Mouse (Mus musculus) MEL (cell line): Measurements from ENCODE around the gene Trappc13. TPM values are rescaled to one million over a fixed set of nuclear protein-coding genes. Genes with fewer than 3 reads are reported as not detected.

Experiments
- DNase-seq: peaks from one replicate; pipeline ENCODE4 v3.0.0; 2011; ENCODE audit warnings: low read depth, low spot score
- H3K27ac ChIP-seq: 2 replicates; pipeline ENCODE4 v1.5.1; 2012; ENCODE audit warnings: low read depth, mild to moderate bottlenecking, control low read depth, low read length, moderate library complexity; ENCODE audit not compliant: control insufficient read depth
- H3K27me3 ChIP-seq, 2 experiments: fragments of 150-350 bp in 1 of 2; sonication (generic) in 1 of 2; 2 replicates each; pipeline ENCODE4 v1.6.1; 2012; ENCODE audit warnings: low read length in 2 of 2, mild to moderate bottlenecking in 2 of 2, improper control_type of control experiment in 1 of 2, moderate library complexity in 1 of 2; ENCODE audit not compliant: insufficient read depth in 2 of 2, control insufficient read depth in 1 of 2
- H3K36me3 ChIP-seq, 2 experiments: 2 replicates each; pipeline ENCODE4 v1.6.1; 2012 to 2014; ENCODE audit warnings: low read length in 2 of 2, improper control_type of control experiment in 1 of 2, inconsistent platforms in 1 of 2, mild to moderate bottlenecking in 1 of 2; ENCODE audit not compliant: insufficient read depth in 2 of 2, control insufficient read depth in 1 of 2
- H3K4me1 ChIP-seq, 2 experiments: fragments of 150-350 bp in 1 of 2; sonication (generic) in 1 of 2; 2 replicates each; pipeline ENCODE4 v1.6.1; 2012; ENCODE audit warnings: low read length in 2 of 2, improper control_type of control experiment in 1 of 2, mild to moderate bottlenecking in 1 of 2; ENCODE audit not compliant: insufficient read depth in 2 of 2, control insufficient read depth in 1 of 2
- H3K4me3 ChIP-seq, 2 experiments: fragments of 150-350 bp in 1 of 2; sonication (generic) in 1 of 2; 2 replicates each; pipeline ENCODE4 v1.5.1; 2012; ENCODE audit warnings: low read depth in 2 of 2, low read length in 2 of 2, mild to moderate bottlenecking in 2 of 2, moderate library complexity in 2 of 2, control low read depth in 1 of 2, improper control_type of control experiment in 1 of 2; ENCODE audit not compliant: control insufficient read depth in 1 of 2, insufficient read depth in 1 of 2
- H3K79me2 ChIP-seq: 2 replicates; pipeline ENCODE4 v1.6.1; 2012; ENCODE audit warnings: mild to moderate bottlenecking, low read length, moderate library complexity; ENCODE audit not compliant: control insufficient read depth, poor library complexity, insufficient read depth
- H3K9ac ChIP-seq: 2 replicates; pipeline ENCODE4 v1.6.1; 2012; ENCODE audit warnings: low read depth, mild to moderate bottlenecking, control low read depth, low read length, moderate library complexity; ENCODE audit not compliant: control insufficient read depth, poor library complexity, severe bottlenecking
- H3K9me3 ChIP-seq: fragments of 150-350 bp; sonication (generic); replicated peaks from 2 replicates; pipeline ENCODE4 v1.6.1; 2012; ENCODE audit warnings: mild to moderate bottlenecking, low read length, improper control_type of control experiment, moderate library complexity; ENCODE audit not compliant: insufficient read depth
- BHLHE40 ChIP-seq: IDR thresholded peaks from 2 replicates; pipeline ENCODE4 v1.6.1; 2012; ENCODE audit warnings: low read depth, mild to moderate bottlenecking, inconsistent platforms, low read length, improper control_type of control experiment, borderline replicate concordance
- CHD1 ChIP-seq: IDR thresholded peaks from 2 replicates; pipeline ENCODE4 v1.6.1; 2012; ENCODE audit warnings: low read depth, mild to moderate bottlenecking, inconsistent platforms, low read length, improper control_type of control experiment
- CHD2 ChIP-seq: IDR thresholded peaks from 2 replicates; pipeline ENCODE4 v1.6.1; 2011; ENCODE audit warnings: low read length, improper control_type of control experiment
- EP300 ChIP-seq, 2 experiments: IDR thresholded peaks; 2 replicates each; pipeline ENCODE4 v1.6.1; 2011; ENCODE audit warnings: improper control_type of control experiment in 2 of 2, low read length in 2 of 2, low read depth in 1 of 2, mild to moderate bottlenecking in 1 of 2
- ETS1 ChIP-seq: IDR thresholded peaks from 2 replicates; pipeline ENCODE4 v1.6.1; 2012; ENCODE audit warnings: low read depth, mild to moderate bottlenecking, inconsistent platforms, low read length, improper control_type of control experiment, moderate library complexity
- GATA1 ChIP-seq: IDR thresholded peaks from 2 replicates; pipeline ENCODE4 v1.6.1; 2011; ENCODE audit warnings: low read depth, low read length, improper control_type of control experiment
- HCFC1 ChIP-seq: IDR thresholded peaks from 2 replicates; pipeline ENCODE4 v1.6.1; 2012; ENCODE audit warnings: low read depth, mild to moderate bottlenecking, inconsistent platforms, low read length, improper control_type of control experiment, moderate library complexity
- MAFK ChIP-seq: IDR thresholded peaks from 2 replicates; pipeline ENCODE4 v1.6.1; 2011; ENCODE audit warnings: low read depth, mild to moderate bottlenecking, low read length, improper control_type of control experiment, borderline replicate concordance
- MAZ ChIP-seq: IDR thresholded peaks from 2 replicates; pipeline ENCODE4 v1.6.1; 2012; ENCODE audit warnings: low read depth, mild to moderate bottlenecking, inconsistent platforms, low read length, improper control_type of control experiment
- MEF2A ChIP-seq: IDR thresholded peaks from 2 replicates; pipeline ENCODE4 v1.6.1; 2014; ENCODE audit warnings: low read depth, mild to moderate bottlenecking, inconsistent platforms, low read length, improper control_type of control experiment; ENCODE audit not compliant: poor library complexity, insufficient replicate concordance, severe bottlenecking; ENCODE audit errors: extremely low read depth
- MYC ChIP-seq: IDR thresholded peaks from 2 replicates; pipeline ENCODE4 v1.6.1; 2011; ENCODE audit warnings: low read depth, mild to moderate bottlenecking, low read length, improper control_type of control experiment, moderate library complexity
- NELFE ChIP-seq: IDR thresholded peaks from 2 replicates; pipeline ENCODE4 v1.6.1; 2011; ENCODE audit warnings: low read depth, low read length, improper control_type of control experiment
- POLR2A ChIP-seq, 2 experiments: IDR thresholded peaks; 2 replicates each; pipeline ENCODE4 v1.6.1; 2011 to 2012; ENCODE audit warnings: low read length in 2 of 2, mild to moderate bottlenecking in 2 of 2, control low read depth in 1 of 2, improper control_type of control experiment in 1 of 2, low read depth in 1 of 2, moderate library complexity in 1 of 2; ENCODE audit not compliant: control insufficient read depth in 1 of 2, insufficient read depth in 1 of 2, poor library complexity in 1 of 2
- RCOR1 ChIP-seq: IDR thresholded peaks from 2 replicates; pipeline ENCODE4 v1.6.1; 2012; ENCODE audit warnings: low read depth, mild to moderate bottlenecking, inconsistent platforms, low read length, improper control_type of control experiment
- SIN3A ChIP-seq: IDR thresholded peaks from 2 replicates; pipeline ENCODE4 v1.6.1; 2012; ENCODE audit warnings: low read length, improper control_type of control experiment, inconsistent platforms
- SMC3 ChIP-seq: IDR thresholded peaks from 2 replicates; pipeline ENCODE4 v1.6.1; 2011; ENCODE audit warnings: low read depth, low read length, improper control_type of control experiment
- TAL1 ChIP-seq: IDR thresholded peaks from 2 replicates; pipeline ENCODE4 v1.6.1; 2012; ENCODE audit warnings: mild to moderate bottlenecking, inconsistent platforms, low read length, moderate library complexity, mixed read lengths
- TBP ChIP-seq: IDR thresholded peaks from 2 replicates; pipeline ENCODE4 v1.8.0; 2011; ENCODE audit warnings: low read depth, low read length, improper control_type of control experiment
- TCF12 ChIP-seq: IDR thresholded peaks from 2 replicates; pipeline ENCODE4 v1.6.1; 2014; ENCODE audit warnings: low read depth, mild to moderate bottlenecking, inconsistent platforms, low read length, improper control_type of control experiment, moderate library complexity
- USF2 ChIP-seq, 2 experiments: IDR thresholded peaks; 2 replicates each; pipeline ENCODE4 v1.6.1; 2011 to 2012; ENCODE audit warnings: improper control_type of control experiment in 2 of 2, low read length in 2 of 2, borderline replicate concordance in 1 of 2, inconsistent platforms in 1 of 2, low read depth in 1 of 2, mild to moderate bottlenecking in 1 of 2; ENCODE audit not compliant: insufficient read depth in 1 of 2
- ZKSCAN1 ChIP-seq: IDR thresholded peaks from 2 replicates; pipeline ENCODE4 v1.6.1; 2012; ENCODE audit warnings: low read depth, mild to moderate bottlenecking, inconsistent platforms, low read length, improper control_type of control experiment, moderate library complexity
- ZMIZ1 ChIP-seq: IDR thresholded peaks from 2 replicates; pipeline ENCODE4 v1.6.1; 2012; ENCODE audit warnings: low read depth, mild to moderate bottlenecking, inconsistent platforms, low read length, improper control_type of control experiment, moderate library complexity
- ZNF384 ChIP-seq: IDR thresholded peaks from 2 replicates; pipeline ENCODE4 v1.6.1; 2012; ENCODE audit warnings: low read depth, mild to moderate bottlenecking, inconsistent platforms, low read length, improper control_type of control experiment
- polyA plus RNA-seq, 2 experiments: library from polyadenylated mRNA; stranded (reverse) in 1 of 2; unstranded in 1 of 2; fragments of >175 nt in 1 of 2; fragments of >200 nt in 1 of 2; gene quantifications; 2 replicates each; pipeline versions ENCODE4 v1.2.1 to v1.2.4; 2012; ENCODE audit warnings: low replicate concordance in 2 of 2, low read depth in 1 of 2; ENCODE audit not compliant: insufficient read length in 2 of 2, insufficient read depth in 1 of 2, missing spikeins in 1 of 2
- total RNA-seq: library from RNA; depleted of rRNA; stranded (reverse); fragments of 300-350 nt; gene quantifications from 2 replicates; pipeline ENCODE4 v1.2.3, GENCODE M21; 2012

Gene Trappc13
- total and polyA plus RNA-seq, 3 experiments, result 28.3 to 33.5 TPM; not detected in 1

DNA sequence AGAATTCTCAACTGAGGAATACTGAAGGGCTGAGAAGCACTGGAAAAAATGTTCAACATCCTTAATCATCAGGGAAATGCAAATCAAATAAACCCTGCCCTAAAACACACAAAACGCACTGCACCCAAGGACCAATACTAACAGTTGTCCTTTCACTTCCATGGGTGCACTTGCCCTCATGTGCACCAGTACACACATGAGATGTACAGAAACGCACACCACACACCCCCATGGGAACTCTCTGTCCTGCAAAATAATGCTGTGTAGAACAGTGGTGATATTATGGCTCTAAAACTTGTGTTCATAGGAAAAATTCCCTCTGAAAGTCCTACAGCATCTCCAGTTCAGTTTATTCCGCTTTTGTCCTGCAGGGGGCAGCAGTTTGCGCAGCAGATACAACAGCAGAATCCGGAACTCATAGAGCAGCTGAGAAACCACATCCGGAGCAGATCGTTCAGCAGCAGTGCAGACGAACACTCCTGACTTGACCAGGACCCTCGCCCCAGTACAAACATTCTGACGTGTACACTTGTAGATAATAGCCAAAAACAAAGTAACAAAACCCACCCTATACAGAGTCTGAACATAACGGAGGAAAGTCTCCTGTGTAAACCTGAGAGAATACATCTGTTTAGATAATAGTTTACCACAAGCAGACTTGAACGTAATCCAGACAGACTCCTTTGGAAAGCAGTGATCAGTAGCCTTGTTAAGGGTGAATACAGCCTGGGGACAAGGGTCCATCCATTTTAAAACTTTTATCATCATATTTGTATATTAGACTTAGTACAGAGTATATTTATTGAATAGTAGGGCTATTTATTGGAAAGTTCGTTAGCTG is 38.7 kb downstream of the Trappc13 start (continued):
- peak in 1 of 2 experiments; percentile 51; a peak in 2 of 4 replicates for TF ChIP-seq POLR2A (IDR thresholded peaks at IDR 0.05; ENCODE audit: control insufficient read depth in 1 of 2, insufficient read depth in 1 of 2, low read depth in 1 of 2, low read length in 2 of 2, poor library complexity in 1 of 2)
- TF ChIP-seq ZNF384, result no peak
- TF ChIP-seq BHLHE40, result peak; percentile 36; the same call in 1 of the 2 replicates
- TF ChIP-seq SMC3, result peak; percentile 57

DNA sequence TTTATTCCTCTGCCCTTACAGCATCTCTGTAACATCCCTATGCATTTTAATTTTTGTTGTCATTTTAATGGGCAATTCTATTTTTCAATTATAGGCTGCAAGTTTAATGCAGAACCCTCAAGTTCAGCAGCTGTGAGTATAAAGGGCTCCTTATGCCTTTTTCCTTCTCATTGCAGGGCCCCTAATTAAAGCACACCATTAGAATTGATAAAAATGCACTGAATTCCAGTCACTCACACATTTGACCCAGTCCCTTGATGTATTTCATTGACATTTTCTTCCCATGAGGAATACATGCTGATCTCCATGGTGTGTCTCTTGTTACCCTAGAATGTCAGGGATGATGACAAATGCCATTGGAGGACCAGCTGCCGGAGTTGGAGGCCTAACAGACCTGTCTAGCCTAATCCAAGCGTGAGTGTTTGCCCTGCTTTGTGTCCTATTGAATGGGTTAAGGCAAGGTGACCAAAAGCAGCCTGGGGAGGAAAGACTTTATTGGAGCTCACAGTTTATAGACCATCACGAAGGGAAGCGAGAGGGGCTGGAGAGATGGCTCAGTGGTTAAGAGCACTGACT is 43.7 kb downstream of the Trappc13 start:
- H3K27ac ChIP-seq, result no peak overlapping the region
- TF ChIP-seq GATA1 (no peak), ZNF384 (no peak), TCF12 (no peak), ZMIZ1 (no peak), NELFE (no peak), USF2 (IDR thresholded peaks at IDR 0.05; ENCODE audit: borderline replicate concordance in 1 of 2, insufficient read depth in 1 of 2, low read depth in 1 of 2, low read length in 2 of 2) (no peak), TBP (no peak), MYC (no peak), ZKSCAN1 (no peak), MEF2A (no peak), RCOR1 (no peak), MAFK (no peak)
- TF ChIP-seq, all 39 proteins: peak for 0
- no peak overlapping the region for H3K4me3 ChIP-seq

DNA sequence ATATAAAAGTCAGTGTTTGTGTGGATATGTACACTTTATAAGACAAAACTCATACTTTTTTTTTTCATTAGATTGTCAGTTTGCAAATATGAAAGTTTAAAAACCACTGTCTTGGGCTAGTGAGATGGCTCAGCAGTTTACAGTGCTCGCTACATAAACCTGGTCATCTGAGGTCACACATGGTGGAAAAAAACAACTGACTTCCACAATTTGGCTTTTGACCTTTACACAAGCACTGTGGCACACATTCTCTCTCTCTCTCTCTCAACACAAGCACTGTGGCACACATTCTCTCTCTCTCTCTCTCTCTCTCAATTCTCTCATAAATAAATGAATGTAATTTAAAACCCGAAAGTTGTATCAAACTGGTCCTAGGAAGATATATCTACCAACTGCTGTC is 45.7 kb downstream of the Trappc13 start:
- H3K4me3 ChIP-seq, result no peak overlapping the region
- no peaks in the 10 kb centered on the region for H3K9me3 ChIP-seq
- no peaks in the 10 kb centered on the region for H3K79me2 ChIP-seq
- H3K27me3 ChIP-seq, result no peaks in the 10 kb centered on the region
- H3K4me1 ChIP-seq, result no peaks in the 10 kb centered on the region
- H3K27ac ChIP-seq, result no peak overlapping the region
- no peak overlapping the region for H3K9ac ChIP-seq
- no peaks in the 10 kb centered on the region for H3K36me3 ChIP-seq
- TF ChIP-seq SIN3A, result no peak
- TF ChIP-seq EP300 (IDR thresholded peaks at IDR 0.05; ENCODE audit: low read depth in 1 of 2, low read length in 2 of 2), result no peak
- TF ChIP-seq MAZ, result no peak
- TF ChIP-seq TAL1, result no peak
- TF ChIP-seq MEF2A, result no peak
- TF ChIP-seq CHD1, result no peak
- no peak for TF ChIP-seq MYC
- no peak for TF ChIP-seq CHD2
- TF ChIP-seq HCFC1, result no peak
- TF ChIP-seq BHLHE40, result no peak
- TF ChIP-seq POLR2A (IDR thresholded peaks at IDR 0.05; ENCODE audit: control insufficient read depth in 1 of 2, insufficient read depth in 1 of 2, low read depth in 1 of 2, low read length in 2 of 2, poor library complexity in 1 of 2), result no peak
- TF ChIP-seq ETS1, result no peak
- DNase-seq, result no peak

More for the DNA sequence above, 43.7 kb downstream of the Trappc13 start:
- Histone ChIP-seq H3K4me1 (no peaks in the 10 kb centered on the region), H3K9ac (no peak overlapping the region), H3K27me3 (no peaks in the 10 kb centered on the region), H3K36me3 (no peaks in the 10 kb centered on the region), H3K9me3 (no peaks in the 10 kb centered on the region), H3K79me2 (no peaks in the 10 kb centered on the region)
- no peak for DNase-seq
